Comparison of ENCODE assay signal across 8 mouse cellular contexts in the genomic region with DNA sequence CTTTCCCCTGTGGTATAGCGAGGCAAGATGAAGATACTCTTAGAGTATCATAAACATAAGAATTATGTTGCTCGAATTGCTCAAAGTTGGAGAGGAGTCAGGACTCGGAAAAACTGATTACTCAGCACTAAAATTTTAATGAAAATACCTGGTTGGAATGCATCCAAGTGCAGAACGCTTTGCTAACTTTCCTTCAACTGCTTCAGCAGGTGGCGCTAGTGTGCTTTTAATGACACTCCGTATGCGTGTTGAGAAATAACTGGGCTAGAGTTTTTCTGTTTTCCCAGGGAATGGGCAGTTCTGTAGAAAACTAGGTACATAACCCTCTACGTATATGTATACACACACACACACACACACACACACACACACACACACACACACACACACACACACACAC.
DNase-seq lines count a peak whose midpoint lies in the region; ATAC-seq and TF ChIP-seq lines count a peak whose summit lies in the region.

No protein-coding gene starts in this region.

- peak; percentile 67 for TF ChIP-seq CTCF in heart, postnatal 0 days (IDR thresholded peaks at IDR 0.05; ENCODE audit: low read depth)

- 16% methylated on average over 8 of the region's 8 CpGs for WGBS in heart, postnatal 0 days
- WGBS in heart, embryonic 12.5 days, result 18% methylated on average over 8 of the region's 8 CpGs
- WGBS in forebrain, embryonic 11.5 days, result 21% methylated on average over 8 of the region's 8 CpGs
- 15% methylated on average over 8 of the region's 8 CpGs for WGBS in intestine, embryonic 14.5 days
- WGBS in midbrain, embryonic 13.5 days, result 20% methylated on average over 8 of the region's 8 CpGs

- no peak for ATAC-seq in heart, postnatal 0 days (ENCODE audit: insufficient read depth, low read depth)
- no peak for ATAC-seq in heart, embryonic 12.5 days (ENCODE audit: insufficient number of reproducible peaks, low FRiP score)
- ATAC-seq in forebrain, embryonic 11.5 days (replicated peaks; ENCODE audit: low FRiP score), result peak; percentile 78
- no peak for ATAC-seq in intestine, embryonic 14.5 days (replicated peaks; ENCODE audit: low FRiP score, low TSS enrichment, low read depth)
- ATAC-seq in midbrain, embryonic 13.5 days, result peak; percentile 73

- DNase-seq in heart, postnatal 0 days (ENCODE audit: low spot score), result peak; percentile 53
- peak; percentile 52 for DNase-seq in brain, embryonic 18.5 days (ENCODE audit: low read depth, low spot score)
- DNase-seq in forebrain, embryonic 11.5 days (ENCODE audit: low spot score), result peak; percentile 77
- peak; percentile 73 for DNase-seq in intestine, embryonic 14.5 days (ENCODE audit: low spot score)
- peak; percentile 70 to 74 for DNase-seq in left cerebral cortex, adult 18-20 months (ENCODE audit: low spot score in 2 of 2)
- DNase-seq in testis, postnatal 14 days (ENCODE audit: low spot score), result peak; percentile 4

- no peaks in the 10 kb centered on the region for H3K9me3 ChIP-seq in heart, postnatal 0 days (replicated peaks; ENCODE audit: control insufficient read depth, low read length)
- H3K9me3 ChIP-seq in heart, embryonic 12.5 days (replicated peaks), result no peaks in the 10 kb centered on the region
- no peaks in the 10 kb centered on the region for H3K9me3 ChIP-seq in forebrain, embryonic 11.5 days (ENCODE audit: control insufficient read depth, low read length)
- H3K9me3 ChIP-seq in intestine, embryonic 14.5 days (ENCODE audit: control insufficient read depth, low read length), result no peaks in the 10 kb centered on the region
- no peaks in the 10 kb centered on the region for H3K9me3 ChIP-seq in midbrain, embryonic 13.5 days

- H3K27ac ChIP-seq in heart, postnatal 0 days (ENCODE audit: low read depth), result no peak overlapping the region
- H3K27ac ChIP-seq in heart, embryonic 12.5 days (ENCODE audit: poor library complexity, severe bottlenecking), result no peak overlapping the region
- no peak overlapping the region for H3K27ac ChIP-seq in forebrain, embryonic 11.5 days (ENCODE audit: low read depth, low read length)
- H3K27ac ChIP-seq in intestine, embryonic 14.5 days (ENCODE audit: low read depth), result no peak overlapping the region
- no peak overlapping the region for H3K27ac ChIP-seq in midbrain, embryonic 13.5 days

- TF ChIP-seq EP300 in heart, postnatal 0 days (IDR thresholded peaks at IDR 0.05; ENCODE audit: low read depth), result no peak

- H3K4me2 ChIP-seq in heart, postnatal 0 days (ENCODE audit: low read depth, low read length), result no peak overlapping the region
- H3K4me2 ChIP-seq in heart, embryonic 12.5 days, result no peak overlapping the region
- no peak overlapping the region for H3K4me2 ChIP-seq in forebrain, embryonic 11.5 days (ENCODE audit: low read depth, low read length, severe bottlenecking)
- H3K4me2 ChIP-seq in intestine, embryonic 14.5 days (ENCODE audit: low read length), result no peak overlapping the region
- no peak overlapping the region for H3K4me2 ChIP-seq in midbrain, embryonic 13.5 days (replicated peaks)

- no peaks in the 10 kb centered on the region for H3K36me3 ChIP-seq in heart, postnatal 0 days (replicated peaks; ENCODE audit: control insufficient read depth, insufficient read depth, low read length)
- no peaks in the 10 kb centered on the region for H3K36me3 ChIP-seq in heart, embryonic 12.5 days
- no peaks in the 10 kb centered on the region for H3K36me3 ChIP-seq in forebrain, embryonic 11.5 days (ENCODE audit: control insufficient read depth, insufficient read depth, low read length)
- no peaks in the 10 kb centered on the region for H3K36me3 ChIP-seq in intestine, embryonic 14.5 days (ENCODE audit: control insufficient read depth, insufficient read depth, low read length)
- no peaks in the 10 kb centered on the region for H3K36me3 ChIP-seq in midbrain, embryonic 13.5 days

- H3K9ac ChIP-seq in heart, postnatal 0 days (replicated peaks; ENCODE audit: low read depth, low read length), result no peak overlapping the region
- H3K9ac ChIP-seq in heart, embryonic 12.5 days, result no peak overlapping the region
- H3K9ac ChIP-seq in forebrain, embryonic 11.5 days (ENCODE audit: low read length), result no peak overlapping the region
- H3K9ac ChIP-seq in intestine, embryonic 14.5 days (ENCODE audit: low read length), result no peak overlapping the region
- no peak overlapping the region for H3K9ac ChIP-seq in midbrain, embryonic 13.5 days (replicated peaks)

- H3K27me3 ChIP-seq in heart, postnatal 0 days (ENCODE audit: control insufficient read depth, insufficient read depth, low read length), result no peaks in the 10 kb centered on the region
- H3K27me3 ChIP-seq in heart, embryonic 12.5 days (replicated peaks), result no peaks in the 10 kb centered on the region
- H3K27me3 ChIP-seq in forebrain, embryonic 11.5 days (ENCODE audit: control insufficient read depth, insufficient read depth, low read length), result no peaks in the 10 kb centered on the region
- H3K27me3 ChIP-seq in intestine, embryonic 14.5 days (replicated peaks; ENCODE audit: control insufficient read depth, insufficient read depth, low read length), result no peaks in the 10 kb centered on the region
- H3K27me3 ChIP-seq in midbrain, embryonic 13.5 days, result no peaks in the 10 kb centered on the region

- no peaks in the 10 kb centered on the region; the same call in 1 of the 2 replicates for H3K4me1 ChIP-seq in heart, postnatal 0 days (ENCODE audit: control insufficient read depth, insufficient read depth)
- no peaks in the 10 kb centered on the region for H3K4me1 ChIP-seq in heart, embryonic 12.5 days (replicated peaks)
- no peaks in the 10 kb centered on the region for H3K4me1 ChIP-seq in forebrain, embryonic 11.5 days (replicated peaks; ENCODE audit: control insufficient read depth, insufficient read depth, low read length)
- H3K4me1 ChIP-seq in intestine, embryonic 14.5 days (replicated peaks; ENCODE audit: control insufficient read depth, insufficient read depth, low read length), result no peaks in the 10 kb centered on the region
- H3K4me1 ChIP-seq in midbrain, embryonic 13.5 days (replicated peaks), result no peaks in the 10 kb centered on the region

- H3K4me3 ChIP-seq in heart, postnatal 0 days (ENCODE audit: low read depth, low read length), result no peak overlapping the region
- H3K4me3 ChIP-seq in heart, embryonic 12.5 days, result no peak overlapping the region
- H3K4me3 ChIP-seq in forebrain, embryonic 11.5 days (ENCODE audit: low read depth, low read length), result no peak overlapping the region
- no peak overlapping the region for H3K4me3 ChIP-seq in intestine, embryonic 14.5 days (ENCODE audit: low read depth, low read length)
- H3K4me3 ChIP-seq in midbrain, embryonic 13.5 days (replicated peaks), result no peak overlapping the region

Comparison
In these comparisons a context has a peak if more than half of its experiments do, and no peak if none do; other contexts are left out.
1. ATAC-seq: peak in forebrain, embryonic 11.5 days (single experiment) and midbrain, embryonic 13.5 days (single experiment); none in heart, postnatal 0 days (single experiment), heart, embryonic 12.5 days (single experiment) and intestine, embryonic 14.5 days (single experiment).
2. DNase-seq: peak in every context shown above with its lines; median percentile 77 in forebrain, embryonic 11.5 days; 73 in intestine, embryonic 14.5 days; 72 in left cerebral cortex, adult 18-20 months; 53 in heart, postnatal 0 days; 52 in brain, embryonic 18.5 days; 4 in testis, postnatal 14 days.